Mouse (Mus musculus): ENCODE data around the gene Efl1.

GRCm38 (mm10) chr7:82792644-82793043 is 144.2 kb downstream of the Efl1 start:
- TF ChIP-seq CTCF (IDR thresholded peaks at IDR 0.05; ENCODE audit: insufficient read depth, low read length) (no peak), POLR2A (IDR thresholded peaks at IDR 0.05; ENCODE audit: borderline replicate concordance, extremely low read depth, low read depth, low read length) (no peak)
